Mouse (Mus musculus): Measurements from ENCODE around the gene Slmap.

Gene Slmap

GRCm38 (mm10) chr14:26477738-26478137, 57.0 kb downstream of the Slmap start:
- no peak for DNase-seq (ENCODE audit: low read depth, low spot score)

GRCm38 (mm10) chr14:26476391-26476790, 58.3 kb downstream of the Slmap start:
- DNase-seq (ENCODE audit: low read depth, low spot score), result no peak

GRCm38 (mm10) chr14:26467974-26468373, 66.8 kb downstream of the Slmap start:
- no peak for DNase-seq (ENCODE audit: low read depth, low spot score)

GRCm38 (mm10) chr14:26466544-26467125, 68.1 kb downstream of the Slmap start:
- DNase-seq (ENCODE audit: low read depth, low spot score), result no peak

- no peak for DNase-seq (ENCODE audit: low read depth, low spot score)
Observed at GRCm38 (mm10) chr14:26465898-26466297, 68.8 kb downstream of the Slmap start.

- DNase-seq (ENCODE audit: low read depth, low spot score), result peak; percentile 27
Observed at GRCm38 (mm10) chr14:26459516-26459915, 75.2 kb downstream of the Slmap start.

- DNase-seq (ENCODE audit: low read depth, low spot score), result no peak
Observed at GRCm38 (mm10) chr14:26454851-26455250, 79.9 kb downstream of the Slmap start.

- DNase-seq (ENCODE audit: low read depth, low spot score), result no peak
Observed at GRCm38 (mm10) chr14:26450036-26450800, 84.5 kb downstream of the Slmap start.

GRCm38 (mm10) chr14:26448581-26448980, 86.2 kb downstream of the Slmap start:
- DNase-seq (ENCODE audit: low read depth, low spot score), result no peak

GRCm38 (mm10) chr14:26447223-26447622, 87.5 kb downstream of the Slmap start:
- no peak for DNase-seq (ENCODE audit: low read depth, low spot score)

- no peak for DNase-seq (ENCODE audit: low read depth, low spot score)
Observed at GRCm38 (mm10) chr14:26446538-26446937, 88.2 kb downstream of the Slmap start.

GRCm38 (mm10) chr14:26442534-26442933, 92.2 kb downstream of the Slmap start:
- DNase-seq (ENCODE audit: low read depth, low spot score), result no peak

GRCm38 (mm10) chr14:26441041-26441812, 93.5 kb downstream of the Slmap start:
- DNase-seq (ENCODE audit: low read depth, low spot score), result no peak

- DNase-seq (ENCODE audit: low read depth, low spot score), result no peak
Observed at GRCm38 (mm10) chr14:26439996-26440395, 94.7 kb downstream of the Slmap start.

GRCm38 (mm10) chr14:26437771-26438170, 97.0 kb downstream of the Slmap start:
- DNase-seq (ENCODE audit: low read depth, low spot score), result no peak

- no peak for DNase-seq (ENCODE audit: low read depth, low spot score)
Observed at GRCm38 (mm10) chr14:26436304-26436703, 98.4 kb downstream of the Slmap start.

GRCm38 (mm10) chr14:26432320-26432719, 102.4 kb downstream of the Slmap start:
- DNase-seq (ENCODE audit: low read depth, low spot score), result no peak

- no peak for DNase-seq (ENCODE audit: low read depth, low spot score)
Observed at GRCm38 (mm10) chr14:26431919-26432318, 102.8 kb downstream of the Slmap start.

GRCm38 (mm10) chr14:26420231-26420630, 114.5 kb downstream of the Slmap start:
- DNase-seq (ENCODE audit: low read depth, low spot score), result no peak

GRCm38 (mm10) chr14:26417956-26418355, 116.8 kb downstream of the Slmap start:
- no peak for DNase-seq (ENCODE audit: low read depth, low spot score)

GRCm38 (mm10) chr14:26417088-26417487, 117.6 kb downstream of the Slmap start:
- DNase-seq (ENCODE audit: low read depth, low spot score), result no peak

- no peak for DNase-seq (ENCODE audit: low read depth, low spot score)
Observed at GRCm38 (mm10) chr14:26413581-26413980, 121.2 kb downstream of the Slmap start.

GRCm38 (mm10) chr14:26406746-26407145, 128.0 kb downstream of the Slmap start:
- no peak for DNase-seq (ENCODE audit: low read depth, low spot score)

Data from CD4-positive, CD25-positive, alpha-beta regulatory T cell, adult 2 months (primary cell).